Mouse (Mus musculus) heart, postnatal 0 days (tissue): ENCODE results near the gene 1700042G07Rik. TPM values are rescaled to one million over a fixed set of nuclear protein-coding genes. Genes with fewer than 3 reads are reported as not detected.

ENCODE experiments used
- ATAC-seq: fragments of 200-750 bp; cut with Nextera tagmentation; 2 replicates; pipeline ENCODE4 v1.8.0; 2017; ENCODE audit warnings: low read depth, moderate number of reproducible peaks, moderate library complexity; ENCODE audit not compliant: insufficient read depth
- DNase-seq: peaks from one replicate; pipeline ENCODE4 v3.0.0-alpha.2; 2016; ENCODE audit warnings: low spot score
- H3K27ac ChIP-seq: fragments of 300-500 bp; sonication (generic); 2 replicates; pipeline ENCODE4 v1.5.1; 2014; ENCODE audit warnings: low read depth, mild to moderate bottlenecking
- H3K27me3 ChIP-seq: fragments of 300-500 bp; sonication (generic); 2 replicates; pipeline ENCODE4 v1.6.1; 2014; ENCODE audit warnings: low read length, mixed read lengths; ENCODE audit not compliant: control insufficient read depth, insufficient read depth
- H3K36me3 ChIP-seq: fragments of 300-500 bp; sonication (generic); replicated peaks from 2 replicates; pipeline ENCODE4 v1.6.1; 2014; ENCODE audit warnings: low read length, mixed read lengths; ENCODE audit not compliant: control insufficient read depth, insufficient read depth
- H3K4me1 ChIP-seq: fragments of 300-500 bp; sonication (generic); 2 replicates; pipeline ENCODE4 v1.6.1; 2014; ENCODE audit warnings: antibody characterized with exemption; ENCODE audit not compliant: control insufficient read depth, insufficient read depth
- H3K4me2 ChIP-seq: fragments of 300-500 bp; sonication (generic); 2 replicates; pipeline ENCODE4 v1.6.1; 2014; ENCODE audit warnings: low read depth, mild to moderate bottlenecking, low read length, moderate library complexity
- H3K4me3 ChIP-seq: fragments of 300-500 bp; sonication (generic); 2 replicates; pipeline ENCODE4 v1.5.1; 2014; ENCODE audit warnings: low read depth, low read length
- H3K9ac ChIP-seq: fragments of 300-500 bp; sonication (generic); replicated peaks from 2 replicates; pipeline ENCODE4 v1.6.1; 2014; ENCODE audit warnings: low read depth, low read length, mixed read lengths
- H3K9me3 ChIP-seq: fragments of 300-500 bp; sonication (generic); replicated peaks from 2 replicates; pipeline ENCODE4 v1.6.1; 2016; ENCODE audit warnings: low read length; ENCODE audit not compliant: control insufficient read depth
- CTCF ChIP-seq: IDR thresholded peaks from 2 replicates; pipeline ENCODE4 v1.5.1; 2016; ENCODE audit warnings: antibody characterized with exemption, control low read depth, low read depth
- EP300 ChIP-seq: IDR thresholded peaks from 2 replicates; pipeline ENCODE4 v1.6.1; 2016; ENCODE audit warnings: antibody characterized with exemption, low read depth
- WGBS: fragments of 180-500 bp; shearing (Covaris S2); extraction: QIAGEN DNeasy Blood & Tissue Kit; methylation state at CpG from one replicate; pipeline ENCODE4 v1.1.7; 2014; 5-methylcytosine and 5-hydroxymethylcytosine counted together
- polyA plus RNA-seq: library from polyadenylated mRNA; unstranded; fragments of >200 nt; fragmentation: Nextera tagmentation; extraction: Ambion mirVana; gene quantifications from 2 replicates; pipeline ENCODE4 v1.2.1, GENCODE M21; 2015
- total RNA-seq: library from RNA; depleted of rRNA; stranded (reverse); fragments of >200 nt; gene quantifications from 2 replicates; pipeline ENCODE4 v1.2.3, GENCODE M21; 2014; ENCODE audit warnings: low replicate concordance

The 1700042G07Rik gene
- total and polyA plus RNA-seq, 2 experiments from 2014 or later = not detected

DNA sequence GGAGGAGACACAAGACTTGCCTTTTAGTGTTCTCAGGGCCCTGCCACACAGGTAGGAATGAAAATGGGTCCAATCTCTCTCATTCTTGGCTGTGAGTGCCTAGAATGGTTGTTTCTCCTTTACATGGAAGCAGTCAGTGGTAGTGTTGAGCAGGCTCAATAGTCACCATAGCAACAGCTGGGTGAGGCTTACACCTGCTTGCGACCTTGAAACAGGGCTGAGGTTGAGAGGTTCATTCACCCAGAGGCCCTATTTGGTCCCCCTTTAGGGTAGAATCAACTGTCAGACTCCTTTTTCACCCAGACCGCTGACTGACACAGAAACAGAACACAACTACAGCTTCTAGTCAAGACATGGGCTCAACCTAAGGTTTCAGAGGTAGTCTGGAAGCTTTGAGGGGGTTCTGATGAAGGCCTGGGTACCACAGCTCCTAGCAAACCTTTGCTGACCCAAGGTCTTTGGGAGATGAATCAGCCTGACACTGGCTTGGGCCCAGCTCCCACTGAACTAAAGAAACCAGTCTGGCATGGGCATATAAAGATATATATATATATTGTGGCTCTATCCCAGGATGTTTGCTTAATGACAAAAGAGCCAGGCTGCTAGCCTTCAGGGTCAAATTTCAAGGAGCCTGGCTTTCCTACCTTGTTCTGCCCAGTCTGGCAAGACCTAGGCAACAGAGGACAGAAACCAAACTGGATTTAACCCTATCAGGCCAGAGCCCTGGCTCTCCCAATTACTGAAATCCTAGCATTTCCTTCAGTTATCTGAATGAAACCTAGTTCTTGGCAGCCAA is 8.2 kb upstream of the 1700042G07Rik start:
- H3K27me3 ChIP-seq = no peaks in the 10 kb centered on the region
- no peak overlapping the region for H3K9ac ChIP-seq
- no peak overlapping the region for H3K27ac ChIP-seq
- H3K36me3 ChIP-seq = no peaks in the 10 kb centered on the region
- no peak for TF ChIP-seq CTCF
- TF ChIP-seq EP300 = no peak
- H3K4me3 ChIP-seq = no peak overlapping the region
- ATAC-seq (no peak), DNase-seq (no peak)
- no peak overlapping the region for H3K4me2 ChIP-seq
- 83% methylated on average over 2 of the region's 2 CpGs for WGBS
- H3K4me1 ChIP-seq = peaks cover 19% of the 10 kb centered on the region
- H3K9me3 ChIP-seq = no peaks in the 10 kb centered on the region

DNA sequence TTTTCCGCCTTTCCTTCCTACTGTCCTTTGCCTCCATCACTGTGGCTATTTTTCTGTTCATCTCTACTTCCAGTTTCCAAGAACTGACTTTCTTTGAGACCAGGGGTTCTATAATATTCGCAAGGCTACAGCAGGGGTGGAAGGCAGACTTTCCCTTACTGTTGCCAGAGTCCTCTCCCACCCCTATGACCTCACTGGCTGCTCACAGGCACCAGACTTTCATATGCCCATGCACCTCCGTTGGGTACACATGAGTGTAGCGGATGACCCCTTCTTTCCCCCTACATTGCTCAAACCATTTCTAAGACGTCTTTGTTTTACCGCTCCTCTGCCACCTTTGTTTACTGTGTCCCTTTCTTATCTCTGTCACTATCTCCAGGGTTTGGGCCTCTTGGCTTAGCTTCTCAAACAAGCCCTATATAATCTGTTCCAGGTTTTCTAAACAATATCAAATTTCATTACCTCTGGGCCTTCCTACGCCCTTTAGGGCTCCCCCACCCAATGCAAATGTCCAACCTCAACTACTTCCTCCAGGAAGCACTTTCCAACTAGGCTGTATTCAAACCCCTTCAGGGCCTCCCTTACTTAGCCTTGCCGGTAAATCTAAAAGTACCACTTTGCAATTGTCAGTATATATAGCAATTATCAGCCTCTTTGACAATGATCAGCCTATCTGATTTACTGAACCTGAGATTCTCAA is 7.3 kb upstream of the 1700042G07Rik start:
- no peak for ATAC-seq
- Histone ChIP-seq H3K27ac (no peak overlapping the region), H3K4me2 (no peak overlapping the region), H3K4me3 (no peak overlapping the region), H3K27me3 (no peaks in the 10 kb centered on the region), H3K4me1 (peaks cover 14% of the 10 kb centered on the region), H3K9ac (no peak overlapping the region), H3K9me3 (no peaks in the 10 kb centered on the region), H3K36me3 (no peaks in the 10 kb centered on the region)
- TF ChIP-seq CTCF = no peak
- no peak for TF ChIP-seq EP300
- WGBS = 72% methylated on average over 8 of the region's 8 CpGs
- no peak for DNase-seq

DNA sequence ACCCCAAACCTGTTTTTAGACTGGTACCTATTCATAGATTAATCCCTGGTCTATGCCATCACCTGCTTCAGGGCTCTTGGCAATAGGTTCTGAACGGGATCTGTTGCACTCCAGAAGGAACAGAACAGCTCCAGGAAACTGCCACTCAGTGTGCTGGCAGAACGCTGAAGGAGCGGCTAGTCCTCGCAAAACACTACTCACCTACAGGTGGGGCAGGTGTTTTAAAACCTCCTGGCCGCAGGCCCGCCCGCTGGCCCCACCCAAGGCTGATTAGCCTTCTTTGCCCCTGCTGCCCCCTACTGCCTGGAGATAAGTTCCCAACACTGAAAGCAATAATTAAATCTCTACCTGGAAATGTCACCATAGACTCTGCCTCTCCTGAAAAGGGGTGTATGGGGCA is 5.8 kb upstream of the 1700042G07Rik start, which contains the start of gene Tspan1:
Tspan1 (minus strand) TSS at position 198 of the 400 bp plus-strand sequence.
- H3K27ac ChIP-seq = no peak within 1 kb of the TSS
- H3K9ac ChIP-seq = no peak within 1 kb of the TSS
- DNase-seq = no peak

DNA sequence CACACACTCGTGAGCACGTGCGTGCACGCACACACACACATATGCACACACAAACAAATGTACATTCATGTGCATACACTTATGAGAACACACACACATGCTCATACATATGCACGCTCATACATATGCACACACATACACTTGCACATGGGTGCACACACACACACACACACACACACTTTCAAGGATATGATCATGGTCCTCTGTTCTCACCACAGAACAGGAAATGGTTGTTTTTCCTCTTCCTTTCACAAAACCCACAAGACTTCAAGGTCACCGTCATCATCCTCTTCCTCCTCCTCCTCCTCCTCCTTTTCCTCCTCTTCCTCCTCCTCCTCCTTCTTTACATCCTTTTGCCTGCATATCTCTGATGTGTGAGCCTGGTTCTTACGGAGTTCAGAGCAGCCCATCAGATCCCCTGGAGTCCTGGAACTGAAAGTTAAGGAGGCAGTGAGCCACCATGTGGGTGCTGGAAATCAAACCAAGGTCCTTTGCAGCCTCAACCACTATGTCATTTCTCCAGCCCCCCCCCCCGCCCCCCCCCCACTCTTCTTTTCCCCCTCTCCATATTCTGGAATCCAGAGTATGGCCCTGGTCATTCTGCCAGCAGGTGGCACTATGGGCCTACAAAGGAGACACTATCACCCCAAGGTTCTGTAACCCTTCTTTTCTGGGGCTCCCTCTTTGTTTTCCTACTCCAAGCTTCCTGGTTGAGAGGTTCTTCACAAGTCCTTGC is 4.4 kb upstream of the 1700042G07Rik start:
- H3K4me3 ChIP-seq = no peak overlapping the region
- no peaks in the 10 kb centered on the region for H3K4me1 ChIP-seq
- no peaks in the 10 kb centered on the region for H3K36me3 ChIP-seq
- no peaks in the 10 kb centered on the region for H3K9me3 ChIP-seq
- no peak overlapping the region for H3K9ac ChIP-seq
- 78% methylated on average over 7 of the region's 8 CpGs for WGBS
- DNase-seq = peak; percentile 45
- H3K4me2 ChIP-seq = no peak overlapping the region
- H3K27me3 ChIP-seq = no peaks in the 10 kb centered on the region
- H3K27ac ChIP-seq = no peak overlapping the region
- ATAC-seq = peak; percentile 72
- TF ChIP-seq EP300 = no peak
- peak; percentile 79 for TF ChIP-seq CTCF

More for the DNA sequence above, 5.8 kb upstream of the 1700042G07Rik start, which contains the start of gene Tspan1:
- Histone ChIP-seq H3K27me3 (no peaks in the 10 kb centered on the region), H3K4me3 (no peak within 1 kb of the TSS), H3K9me3 (no peaks in the 10 kb centered on the region), H3K36me3 (no peaks in the 10 kb centered on the region), H3K4me2 (no peak within 1 kb of the TSS), H3K4me1 (peaks cover 5% of the 10 kb centered on the region)
- no peak for ATAC-seq
- 32% methylated on average over 7 of the region's 7 CpGs for WGBS
- TF ChIP-seq CTCF (no peak), EP300 (no peak)

DNA sequence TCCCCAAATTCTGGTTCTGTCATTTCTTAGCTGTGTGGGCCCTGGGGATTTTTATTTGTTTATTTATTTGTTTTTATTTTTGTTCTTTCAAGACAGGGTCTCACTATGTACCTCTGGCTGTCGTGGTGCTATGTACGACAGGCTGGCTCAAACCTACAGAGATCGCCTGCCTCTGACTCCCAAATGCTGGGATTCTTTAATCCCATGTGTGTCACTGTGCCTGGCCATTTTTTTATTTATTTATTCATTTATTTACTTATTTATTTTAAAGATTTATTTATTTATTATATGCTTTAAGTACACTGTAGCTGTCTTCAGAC is 3.9 kb upstream of the 1700042G07Rik start:
- DNase-seq (no peak), ATAC-seq (no peak)
- Histone ChIP-seq H3K4me3 (no peak overlapping the region), H3K27ac (no peak overlapping the region), H3K36me3 (no peaks in the 10 kb centered on the region), H3K4me1 (peaks cover 5% of the 10 kb centered on the region; the same call in 1 of the 2 replicates), H3K4me2 (no peak overlapping the region), H3K9ac (no peak overlapping the region), H3K27me3 (no peaks in the 10 kb centered on the region), H3K9me3 (no peaks in the 10 kb centered on the region)
- WGBS = 61% methylated on average over 3 of the region's 3 CpGs
- no peak for TF ChIP-seq CTCF
- no peak for TF ChIP-seq EP300
